ENCODE assay signal across 27 mouse cellular contexts in the genomic region with DNA sequence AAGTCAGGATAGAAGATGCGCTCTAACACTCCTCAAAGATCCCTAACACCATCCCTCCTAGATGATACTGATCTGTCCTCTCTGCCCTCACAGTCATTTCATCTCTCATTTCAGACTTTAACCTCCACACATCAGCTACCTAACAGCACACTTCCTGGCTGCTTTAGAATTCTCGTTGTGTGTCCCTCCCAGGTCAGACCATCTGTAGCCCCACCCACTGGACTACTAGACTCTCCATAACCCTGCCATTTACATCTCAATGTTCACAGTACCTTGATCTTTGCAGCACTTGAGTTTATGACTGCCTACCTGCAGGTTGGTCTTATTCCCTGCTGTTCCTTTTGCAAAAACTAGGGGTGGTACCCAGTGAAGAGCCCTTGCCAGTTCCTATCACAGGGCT. TPM values are rescaled to one million over a fixed set of nuclear protein-coding genes. Genes with fewer than 3 reads are reported as not detected.
DNase-seq lines count a peak whose midpoint lies in the region; ATAC-seq and TF ChIP-seq lines count a peak whose summit lies in the region.
"Had no signal": no experiment of that assay in that cellular context is flagged by ENCODE, and none has a peak within 500 bp of the region (broad histone marks: within the 10 kb centered on the region; RNA-seq: fewer than 3 reads in every experiment).

No protein-coding gene starts in this region.

- H3K4me2 ChIP-seq in intestine, postnatal 0 days (replicated peaks; ENCODE audit: low read depth): no peak overlapping the region
- H3K4me2 ChIP-seq: embryonic facial prominence, embryonic 12.5 days; embryonic facial prominence, embryonic 15.5 days; forebrain, embryonic 15.5 days; heart, embryonic 12.5 days; heart, embryonic 15.5 days; hindbrain, embryonic 12.5 days; hindbrain, embryonic 15.5 days had no signal

- 0 out of 2 replicates have a peak, but pooled peaks have one; percentile 48 for TF ChIP-seq EP300 in ES-Bruce4 (IDR thresholded peaks at IDR 0.05; ENCODE audit: insufficient read depth, low read depth, low read length)

- H3K27ac ChIP-seq in ES-Bruce4 (ENCODE audit: insufficient read depth, low read length): peak overlapping the region; percentile 75
- H3K27ac ChIP-seq in intestine, postnatal 0 days (ENCODE audit: low read depth, low read length): no peak overlapping the region
- no peak overlapping the region for H3K27ac ChIP-seq in layer of hippocampus, adult 2 months
- H3K27ac ChIP-seq: embryonic facial prominence, embryonic 12.5 days; embryonic facial prominence, embryonic 15.5 days; forebrain, embryonic 15.5 days; heart, embryonic 15.5 days; hindbrain, embryonic 12.5 days; hindbrain, embryonic 15.5 days had no signal

- no peak overlapping the region for H3K4me3 ChIP-seq in ES-Bruce4 (ENCODE audit: low read depth, low read length)
- no peak overlapping the region for H3K4me3 ChIP-seq in intestine, postnatal 0 days (ENCODE audit: low read depth, low read length)
- no peak overlapping the region for H3K4me3 ChIP-seq in layer of hippocampus, adult 2 months
- H3K4me3 ChIP-seq: embryonic facial prominence, embryonic 12.5 days; embryonic facial prominence, embryonic 15.5 days; forebrain, embryonic 15.5 days; heart, embryonic 12.5 days; heart, embryonic 15.5 days; hindbrain, embryonic 12.5 days; hindbrain, embryonic 15.5 days had no signal

- peaks cover 4% of the 10 kb centered on the region for H3K4me1 ChIP-seq in ES-Bruce4 (ENCODE audit: control insufficient read depth, insufficient read depth, low read length)
- H3K4me1 ChIP-seq in intestine, postnatal 0 days (replicated peaks; ENCODE audit: control insufficient read depth, insufficient read depth, low read length): no peaks in the 10 kb centered on the region
- H3K4me1 ChIP-seq: embryonic facial prominence, embryonic 15.5 days; forebrain, embryonic 15.5 days; heart, embryonic 12.5 days; heart, embryonic 15.5 days; hindbrain, embryonic 12.5 days had no signal

- no peak for TF ChIP-seq POLR2A in ES-Bruce4 (IDR thresholded peaks at IDR 0.05; ENCODE audit: insufficient read depth, low read length)

- no peak for TF ChIP-seq CTCF in ES-Bruce4 (IDR thresholded peaks at IDR 0.05; ENCODE audit: low read depth, low read length)
- no peak for TF ChIP-seq CTCF in intestine, postnatal 0 days (IDR thresholded peaks at IDR 0.05; ENCODE audit: low read depth)
- TF ChIP-seq CTCF in layer of hippocampus, adult 2 months (conservative IDR thresholded peaks at IDR 0.05): no peak

- peak; percentile 98 for DNase-seq in ES-CJ7 (ENCODE audit: low read depth, low spot score)
- peak; percentile 95 for DNase-seq in ZHBTc4 (ENCODE audit: low read depth, low spot score)
- DNase-seq in layer of hippocampus, adult 2 months (ENCODE audit: low spot score in 2 of 2): no peak
- DNase-seq in cerebellum, adult 8-10 months: no peak
- DNase-seq: adrenal gland, postnatal 10 days; adrenal gland, postnatal 36 days; cerebellum, adult 18-20 months; cerebellum, adult 9-11 months; cerebellum, postnatal 25 days; gastrocnemius, postnatal 10 days; gastrocnemius, postnatal 36 days; heart, postnatal 10 days; heart, postnatal 4 days; kidney, adult 11 months; kidney, adult 8-10 months had no signal

- H3K27me3 ChIP-seq in ES-Bruce4 (ENCODE audit: control insufficient read depth, insufficient read depth, low read length, poor library complexity, severe bottlenecking): no peaks in the 10 kb centered on the region
- no peaks in the 10 kb centered on the region for H3K27me3 ChIP-seq in intestine, postnatal 0 days (replicated peaks; ENCODE audit: control insufficient read depth, insufficient read depth, low read length)
- H3K27me3 ChIP-seq: embryonic facial prominence, embryonic 15.5 days; forebrain, embryonic 15.5 days; heart, embryonic 12.5 days; heart, embryonic 15.5 days; hindbrain, embryonic 12.5 days; hindbrain, embryonic 15.5 days had no signal

- no peaks in the 10 kb centered on the region for H3K9me3 ChIP-seq in ES-Bruce4 (replicated peaks; ENCODE audit: control insufficient read depth, insufficient read depth, low read length, poor library complexity, severe bottlenecking)
- H3K9me3 ChIP-seq in intestine, postnatal 0 days (ENCODE audit: control insufficient read depth): no peaks in the 10 kb centered on the region
- H3K9me3 ChIP-seq: embryonic facial prominence, embryonic 12.5 days; embryonic facial prominence, embryonic 15.5 days; forebrain, embryonic 15.5 days; heart, embryonic 12.5 days; heart, embryonic 15.5 days; hindbrain, embryonic 12.5 days; hindbrain, embryonic 15.5 days had no signal

- 61% methylated on average over 2 of the region's 2 CpGs for WGBS in intestine, postnatal 0 days

- no peaks in the 10 kb centered on the region; the same call in 1 of the 2 replicates for H3K36me3 ChIP-seq in ES-Bruce4 (ENCODE audit: control insufficient read depth, insufficient read depth, low read length, poor library complexity, severe bottlenecking)
- no peaks in the 10 kb centered on the region for H3K36me3 ChIP-seq in intestine, postnatal 0 days (ENCODE audit: control insufficient read depth, insufficient read depth)
- H3K36me3 ChIP-seq: embryonic facial prominence, embryonic 12.5 days; embryonic facial prominence, embryonic 15.5 days; heart, embryonic 12.5 days; heart, embryonic 15.5 days; hindbrain, embryonic 12.5 days had no signal

- ATAC-seq in intestine, postnatal 0 days: peak; percentile 49; the same call in 1 of the 2 replicates
- ATAC-seq: CD4-positive, CD25-positive, alpha-beta regulatory T cell, adult 4 months; forebrain, embryonic 15.5 days had no signal

- no peak overlapping the region for H3K9ac ChIP-seq in ES-Bruce4 (ENCODE audit: low read depth, poor library complexity, severe bottlenecking)
- H3K9ac ChIP-seq in intestine, postnatal 0 days (ENCODE audit: low read depth, low read length): no peak overlapping the region
- H3K9ac ChIP-seq: embryonic facial prominence, embryonic 12.5 days; embryonic facial prominence, embryonic 15.5 days; forebrain, embryonic 15.5 days; heart, embryonic 12.5 days; heart, embryonic 15.5 days; hindbrain, embryonic 12.5 days; hindbrain, embryonic 15.5 days had no signal

RNA-seq across cellular contexts. Expression of gene Lonrf2, which starts 12.7 kb away (rescaled TPM):
- polyA plus RNA-seq in ES-Bruce4 (2011; ENCODE audit: insufficient read depth, insufficient read length, low read depth, missing spikeins): 0.12 and 0.32 TPM in 2 replicates
- polyA plus RNA-seq in intestine, postnatal 0 days (2015; fragmentation: Nextera tagmentation; extraction: Ambion mirVana): 0.38 and 0.52 TPM in 2 replicates
- total RNA-seq in layer of hippocampus, adult 2 months (2021): 100 to 1,000 TPM; 106 to 109 TPM
- total RNA-seq: MEL had no signal
- polyA plus RNA-seq: C2C12; CD4-positive, CD25-positive, alpha-beta regulatory T cell, adult 4 months had no signal

Comparison
In these comparisons a context has a peak if more than half of its experiments do, and no peak if none do; other contexts are left out.
1. DNase-seq: peak in ES-CJ7 (single experiment) and ZHBTc4 (single experiment); none in layer of hippocampus, adult 2 months (0 of 2) and cerebellum, adult 8-10 months (single experiment).